Mouse (Mus musculus) myocyte (in vitro differentiated cells): ENCODE measurements around the gene Prodh2. TPM values are rescaled to one million over a fixed set of nuclear protein-coding genes. Genes with fewer than 3 reads are reported as not detected.

Experiments
- H3K27me3 ChIP-seq: one replicate; pipeline ENCODE4 v1.6.1; 2011; ENCODE audit not compliant: control insufficient read depth, insufficient read depth, insufficient read length
- H3K36me3 ChIP-seq: one replicate; pipeline ENCODE4 v1.6.1; 2011; ENCODE audit not compliant: control insufficient read depth, insufficient read depth
- H3K4me2 ChIP-seq: one replicate; pipeline ENCODE4 v1.6.1; 2011; ENCODE audit warnings: low read depth, control low read depth
- H3K4me3 ChIP-seq: one replicate; pipeline ENCODE4 v1.5.1; 2011; ENCODE audit warnings: mild to moderate bottlenecking, control low read depth, moderate library complexity
- H3K79me2 ChIP-seq: one replicate; pipeline ENCODE4 v1.6.1; 2011; ENCODE audit not compliant: control insufficient read depth, insufficient read depth
- H3ac ChIP-seq: one replicate; pipeline ENCODE4 v1.6.1; 2011; ENCODE audit not compliant: control insufficient read depth, insufficient read length
- CEBPB ChIP-seq: IDR thresholded peaks from 2 replicates; pipeline ENCODE4 v1.6.1; 2011; ENCODE audit warnings: mild to moderate bottlenecking, moderate library complexity; ENCODE audit not compliant: poor library complexity, insufficient read depth, severe bottlenecking
- E2F4 ChIP-seq: IDR thresholded peaks from one replicate; pipeline ENCODE4 v1.6.1; 2011; ENCODE audit warnings: mild to moderate bottlenecking, control low read depth, moderate library complexity; ENCODE audit not compliant: insufficient read depth
- MAX ChIP-seq: IDR thresholded peaks from one replicate; pipeline ENCODE4 v1.6.1; 2011; ENCODE audit warnings: low read depth, mild to moderate bottlenecking, control low read depth
- MYOD1 ChIP-seq, 3 experiments: IDR thresholded peaks; one replicate each; pipeline ENCODE4 v1.6.1; 2011; ENCODE audit warnings: control low read depth in 2 of 3, low read depth in 2 of 3, mild to moderate bottlenecking in 2 of 3, moderate library complexity in 1 of 3; ENCODE audit not compliant: insufficient read length in 2 of 3, control insufficient read depth in 1 of 3
- MYOG ChIP-seq, 3 experiments: IDR thresholded peaks; one replicate each; pipeline ENCODE4 v1.6.1; 2011; ENCODE audit warnings: control low read depth in 2 of 3, low read depth in 2 of 3, mild to moderate bottlenecking in 2 of 3; ENCODE audit not compliant: insufficient read length in 2 of 3, control insufficient read depth in 1 of 3, insufficient read depth in 1 of 3
- POLR2A ChIP-seq: IDR thresholded peaks from one replicate; pipeline ENCODE4 v1.6.1; 2011; ENCODE audit warnings: low read depth, mild to moderate bottlenecking, control low read depth, moderate library complexity; ENCODE audit not compliant: insufficient read length
- POLR2AphosphoS2 ChIP-seq: IDR thresholded peaks from one replicate; pipeline ENCODE4 v1.6.1; 2011; ENCODE audit warnings: low read depth, control low read depth; ENCODE audit not compliant: insufficient read length
- REST ChIP-seq: IDR thresholded peaks from one replicate; pipeline ENCODE4 v1.6.1; 2011; ENCODE audit warnings: mild to moderate bottlenecking, control low read depth, moderate library complexity; ENCODE audit not compliant: insufficient read depth, insufficient read length
- SRF ChIP-seq: IDR thresholded peaks from one replicate; pipeline ENCODE4 v1.6.1; 2011; ENCODE audit warnings: low read depth; ENCODE audit not compliant: control insufficient read depth, insufficient read length
- TCF12 ChIP-seq: IDR thresholded peaks from one replicate; pipeline ENCODE4 v1.6.1; 2011; ENCODE audit warnings: mild to moderate bottlenecking, control low read depth; ENCODE audit not compliant: poor library complexity, insufficient read depth, severe bottlenecking
- TCF3 ChIP-seq: IDR thresholded peaks from one replicate; pipeline ENCODE4 v1.6.1; 2011; ENCODE audit warnings: low read depth, control low read depth; ENCODE audit not compliant: insufficient read length
- USF1 ChIP-seq: IDR thresholded peaks from one replicate; pipeline ENCODE4 v1.6.1; 2011; ENCODE audit warnings: low read depth, mild to moderate bottlenecking, control low read depth, moderate library complexity
- polyA plus RNA-seq: library from polyadenylated mRNA; unstranded; fragments of >200 nt; fragmentation: generic; extraction: Trizol; gene quantifications from one replicate; pipeline ENCODE4 v1.2.1, GENCODE M21; 2012; ENCODE audit warnings: missing spikeins

Gene Prodh2
- polyA plus RNA-seq, 1 experiment: not detected

DNA sequence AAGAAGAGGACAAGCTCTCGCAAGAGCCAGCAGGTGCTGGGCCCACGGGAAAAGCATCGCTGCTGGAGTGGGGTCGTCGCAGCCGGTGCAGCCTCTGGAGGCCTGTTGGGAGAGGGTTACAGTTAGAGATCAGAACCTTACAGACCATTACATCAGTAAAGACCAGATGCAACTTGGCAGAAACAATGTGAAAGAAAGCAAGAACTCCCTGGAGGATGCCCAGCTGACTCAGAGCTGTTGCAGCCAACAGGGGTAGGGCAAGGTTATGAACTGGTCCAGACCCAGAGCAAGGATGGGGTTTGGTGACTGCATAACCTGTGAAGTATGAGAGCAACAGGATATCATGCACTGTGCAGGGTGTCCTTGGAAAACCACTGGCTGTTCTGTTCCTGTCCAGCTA lies 31.1 kb downstream of the Prodh2 start:
- peak; percentile 14 for TF ChIP-seq POLR2A
- peak; percentile 96 for TF ChIP-seq CEBPB
- TF ChIP-seq POLR2AphosphoS2: no peak
- no peak overlapping the region for H3ac ChIP-seq
- H3K4me3 ChIP-seq: no peak overlapping the region
- H3K27me3 ChIP-seq: no peaks in the 10 kb centered on the region
- peaks cover 7% of the 10 kb centered on the region for H3K36me3 ChIP-seq
- no peaks in the 10 kb centered on the region for H3K79me2 ChIP-seq
- H3K4me2 ChIP-seq: peak overlapping the region; percentile 15

DNA sequence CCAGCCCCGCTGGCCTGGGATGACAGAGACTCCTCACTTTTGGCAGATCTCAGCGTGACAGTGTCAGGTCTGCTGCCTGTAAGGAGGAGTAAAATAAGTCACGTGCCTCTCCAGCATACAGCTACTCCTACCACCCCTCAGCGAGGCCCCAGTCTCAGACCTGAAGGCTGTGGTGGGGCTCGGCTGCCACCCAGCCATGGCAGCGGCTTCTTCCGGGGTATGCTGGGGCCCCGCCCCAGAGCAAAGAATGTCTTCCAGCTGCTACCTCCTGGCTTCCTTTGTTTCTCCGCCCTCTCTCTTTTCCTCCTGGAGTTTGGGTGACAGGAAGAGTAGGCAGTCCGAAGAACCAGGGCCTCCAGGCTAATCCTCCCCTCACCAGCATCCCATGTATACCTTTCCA lies 32.5 kb downstream of the Prodh2 start:
- Histone ChIP-seq H3K4me3 (no peak overlapping the region), H3K27me3 (no peaks in the 10 kb centered on the region), H3K4me2 (peak overlapping the region; percentile 13), H3K79me2 (no peaks in the 10 kb centered on the region), H3K36me3 (peaks cover 10% of the 10 kb centered on the region), H3ac (no peak overlapping the region)
- no peak for TF ChIP-seq POLR2A
- TF ChIP-seq USF1: peak; percentile 3
- no peak for TF ChIP-seq SRF
- no peak for TF ChIP-seq MAX

DNA sequence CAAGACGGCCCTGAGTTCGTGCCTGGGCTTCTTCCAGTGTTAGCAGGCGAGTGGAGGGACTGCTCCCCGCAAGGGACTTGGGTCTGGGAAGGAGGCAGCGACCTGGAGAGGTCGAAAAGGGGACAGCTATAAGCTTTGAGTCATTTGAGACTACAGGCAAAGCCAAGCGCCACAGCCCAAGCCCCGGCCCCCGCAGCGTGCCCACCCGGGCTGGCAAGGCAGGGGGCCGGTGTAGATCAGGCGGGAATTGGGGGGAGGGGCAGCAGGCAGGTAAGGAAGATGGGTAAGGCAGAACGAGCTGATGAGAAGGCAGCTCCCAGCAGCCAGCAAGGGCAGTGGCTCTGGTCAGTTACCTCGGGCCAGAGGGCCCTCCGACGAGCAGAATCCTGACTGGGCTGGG lies 33.0 kb downstream of the Prodh2 start:
- Histone ChIP-seq H3K27me3 (no peaks in the 10 kb centered on the region), H3K36me3 (peaks cover 12% of the 10 kb centered on the region), H3K79me2 (no peaks in the 10 kb centered on the region), H3K4me3 (no peak overlapping the region), H3K4me2 (no peak overlapping the region), H3ac (no peak overlapping the region)
- no peak for TF ChIP-seq POLR2AphosphoS2
- no peak for TF ChIP-seq MYOD1 (IDR thresholded peaks at IDR 0.05; ENCODE audit: control insufficient read depth in 1 of 3, insufficient read length in 2 of 3, low read depth in 2 of 3)
- TF ChIP-seq REST: no peak
- no peak for TF ChIP-seq E2F4
- no peak for TF ChIP-seq TCF12
- TF ChIP-seq POLR2A: no peak
- no peak for TF ChIP-seq SRF

DNA sequence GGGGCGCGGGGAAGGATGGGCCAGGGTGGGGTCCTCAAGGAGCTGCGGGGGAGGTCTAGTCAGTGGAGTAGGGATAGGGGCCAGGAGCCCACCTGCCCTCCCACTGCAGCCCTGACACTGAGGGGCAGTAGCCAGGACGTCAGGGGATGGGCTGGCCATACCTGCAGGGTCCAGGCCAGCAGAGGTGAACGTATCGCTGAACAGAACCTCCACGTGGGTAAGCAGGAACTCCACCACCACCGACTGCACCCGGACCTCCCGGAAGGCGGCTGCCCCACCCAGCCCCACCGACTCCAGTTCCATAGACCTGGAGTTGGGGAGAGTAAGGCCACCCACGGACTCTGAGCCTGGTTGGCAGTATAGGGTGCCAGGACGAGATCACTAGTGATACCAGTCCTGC lies 33.6 kb downstream of the Prodh2 start:
- TF ChIP-seq E2F4 (no peak), POLR2AphosphoS2 (no peak), USF1 (no peak)
- H3K36me3 ChIP-seq: peaks cover 12% of the 10 kb centered on the region
- no peak overlapping the region for H3K4me3 ChIP-seq
- H3K27me3 ChIP-seq: no peaks in the 10 kb centered on the region
- no peak overlapping the region for H3K4me2 ChIP-seq
- H3ac ChIP-seq: no peak overlapping the region
- H3K79me2 ChIP-seq: no peaks in the 10 kb centered on the region

DNA sequence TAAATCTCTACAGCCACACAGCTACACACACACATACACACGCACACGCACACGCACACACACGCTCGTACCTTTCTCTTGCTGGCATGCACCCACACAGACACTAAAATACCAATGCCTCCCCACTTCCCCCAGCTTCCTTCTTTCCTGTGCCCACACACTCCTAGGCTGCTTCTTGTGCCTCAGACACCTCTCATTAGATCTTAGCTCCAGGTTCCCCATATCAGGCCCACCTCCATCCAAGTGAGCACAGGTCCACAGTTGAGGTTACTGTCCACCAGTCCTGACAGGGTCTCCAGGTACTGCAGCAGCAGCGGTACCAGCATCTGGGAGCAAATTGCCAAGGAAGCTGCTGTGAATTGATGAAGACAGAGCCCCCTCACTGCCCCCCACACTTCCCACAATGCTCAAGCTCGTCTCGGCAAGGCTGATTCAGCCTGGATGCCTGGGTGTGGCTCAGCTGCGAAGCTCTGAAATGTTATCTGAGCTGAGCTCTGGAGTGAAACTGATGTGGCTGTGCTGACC lies 37.9 kb downstream of the Prodh2 start:
- Histone ChIP-seq H3K79me2 (no peaks in the 10 kb centered on the region), H3K4me3 (peak overlapping the region; percentile 36), H3K4me2 (peak overlapping the region; percentile 75), H3ac (no peak overlapping the region), H3K27me3 (no peaks in the 10 kb centered on the region), H3K36me3 (peaks cover 12% of the 10 kb centered on the region)
- TF ChIP-seq REST (no peak), CEBPB (no peak), POLR2AphosphoS2 (peak; percentile 71), POLR2A (peak; percentile 61)

DNA sequence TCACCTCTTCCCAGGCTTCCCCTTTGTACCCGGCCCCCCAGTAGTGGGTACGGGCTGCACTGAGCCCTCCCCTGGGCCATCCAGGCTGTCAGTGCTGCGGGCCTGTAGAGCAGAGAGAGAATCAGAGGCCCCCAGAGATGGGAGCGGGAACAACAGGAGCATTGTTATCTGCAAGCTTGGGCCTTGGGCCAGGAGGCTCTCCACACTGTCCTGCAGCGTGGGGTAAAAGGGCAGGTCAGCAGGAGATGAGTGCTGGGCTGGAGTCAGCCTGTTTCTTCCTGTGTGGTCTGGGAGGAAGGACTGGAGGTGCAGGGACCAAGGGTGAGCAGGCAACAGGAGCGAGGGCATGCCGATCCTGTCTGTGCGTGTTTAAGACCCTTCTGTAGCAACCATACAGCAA lies 39.5 kb downstream of the Prodh2 start:
- TF ChIP-seq POLR2AphosphoS2: no peak
- no peak for TF ChIP-seq SRF
- TF ChIP-seq POLR2A: no peak
- no peak for TF ChIP-seq MYOG (IDR thresholded peaks at IDR 0.05; ENCODE audit: control insufficient read depth in 1 of 3, insufficient read depth in 1 of 3, insufficient read length in 2 of 3, low read depth in 2 of 3)
- TF ChIP-seq MAX: no peak
- no peak for TF ChIP-seq REST
- TF ChIP-seq MYOD1 (IDR thresholded peaks at IDR 0.05; ENCODE audit: control insufficient read depth in 1 of 3, insufficient read length in 2 of 3, low read depth in 2 of 3): no peak
- no peak for TF ChIP-seq TCF12
- TF ChIP-seq TCF3: no peak
- TF ChIP-seq CEBPB: no peak
- TF ChIP-seq USF1: no peak
- TF ChIP-seq E2F4: no peak
- Histone ChIP-seq H3ac (no peak overlapping the region), H3K36me3 (peaks cover 12% of the 10 kb centered on the region), H3K4me3 (no peak overlapping the region), H3K4me2 (no peak overlapping the region), H3K27me3 (no peaks in the 10 kb centered on the region), H3K79me2 (no peaks in the 10 kb centered on the region)
